Mouse (Mus musculus): ENCODE measurements around the gene Pxdn.

DNA sequence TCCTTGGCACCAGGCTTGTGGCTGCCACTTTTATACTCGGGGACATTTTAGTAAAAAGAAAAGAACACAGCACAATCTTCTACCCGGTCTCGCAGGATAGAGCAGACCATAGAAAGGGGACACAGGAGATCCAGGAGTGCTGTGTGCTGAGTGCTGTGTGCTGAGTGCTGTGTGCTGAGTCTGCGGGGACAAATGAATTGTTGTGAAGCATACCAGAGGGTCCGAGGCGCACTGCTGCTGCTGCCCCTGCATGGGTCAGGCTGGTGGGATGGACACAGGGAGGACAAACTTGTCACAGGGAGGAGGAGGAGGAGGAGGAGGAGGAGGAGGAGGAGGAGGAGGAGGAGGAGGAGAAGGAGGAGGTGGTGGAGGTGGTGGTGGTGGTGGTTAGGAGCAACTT is 111.4 kb downstream of the Pxdn start:
- TF ChIP-seq CTCF (IDR thresholded peaks at IDR 0.05; ENCODE audit: low read depth, low read length) (no peak), POLR2A (IDR thresholded peaks at IDR 0.05; ENCODE audit: borderline replicate concordance, low read depth, low read length) (no peak)
